Mouse (Mus musculus): Measurements from ENCODE around the gene 4930578C19Rik.
A peak's percentile ranks its signal among the peaks of the same experiment; 100 is the strongest.
"Not testable (repeated sequence)": the region's sequence is repeated elsewhere in the genome, so short reads cannot be mapped to it uniquely, and the experiment has no call there.

4930578C19Rik gene

GRCm38 (mm10) chrX:18461198-18461601, at the start of gene 4930578C19Rik:
TSS of gene 4930578C19Rik (minus strand) at chrX:18461397.
- no peak for DNase-seq (ENCODE audit: low read depth, low spot score)

DNA sequence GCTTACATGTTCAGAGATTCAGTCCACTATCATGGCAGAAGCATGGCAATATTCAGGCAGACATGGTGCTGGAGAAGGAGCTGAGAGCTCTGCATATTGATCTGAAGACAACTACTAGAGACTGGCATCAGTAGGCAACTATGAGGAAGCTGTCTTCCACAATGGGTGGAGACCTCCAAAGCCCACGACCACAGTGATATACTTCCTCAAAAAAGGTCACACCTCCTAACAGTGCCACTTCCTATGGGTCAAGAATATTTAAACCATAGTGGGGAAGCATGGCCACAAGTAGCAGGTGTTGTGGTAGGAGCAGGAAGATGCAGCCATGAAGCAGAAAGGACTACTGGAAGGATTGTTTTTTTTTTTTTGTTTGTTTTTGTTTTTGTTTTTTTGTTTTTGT, 6.5 kb upstream of the 4930578C19Rik start:
- no peak for DNase-seq (ENCODE audit: low read depth, low spot score)

- no peak for DNase-seq (ENCODE audit: low read depth, low spot score)
Observed at GRCm38 (mm10) chrX:18462879-18463278, 1.7 kb upstream of the 4930578C19Rik start.

GRCm38 (mm10) chrX:18451559-18451958, 9.6 kb downstream of the 4930578C19Rik start:
- peak; percentile 73 for DNase-seq (ENCODE audit: low read depth, low spot score)

DNA sequence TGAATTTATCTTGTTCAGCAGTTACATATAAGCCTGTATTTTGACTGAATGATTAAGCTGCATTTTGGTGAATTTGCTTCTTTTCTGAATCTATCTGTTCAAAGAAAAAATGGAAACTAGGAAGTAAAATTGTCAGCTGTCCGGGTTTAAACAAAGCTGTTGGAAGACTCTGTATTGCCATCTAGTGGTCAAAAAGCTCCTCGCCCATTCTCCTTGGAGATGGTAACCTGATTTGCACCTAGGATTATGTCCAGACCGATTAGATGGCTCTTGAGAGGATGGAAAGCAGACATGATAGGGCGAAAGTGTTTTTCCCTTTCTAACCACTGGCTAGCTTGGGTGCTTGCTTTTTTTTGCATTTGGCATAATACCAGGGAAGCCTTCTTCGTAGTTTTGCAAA, 19.1 kb downstream of the 4930578C19Rik start:
- peak; percentile 91 for DNase-seq (ENCODE audit: low read depth, low spot score)

DNA sequence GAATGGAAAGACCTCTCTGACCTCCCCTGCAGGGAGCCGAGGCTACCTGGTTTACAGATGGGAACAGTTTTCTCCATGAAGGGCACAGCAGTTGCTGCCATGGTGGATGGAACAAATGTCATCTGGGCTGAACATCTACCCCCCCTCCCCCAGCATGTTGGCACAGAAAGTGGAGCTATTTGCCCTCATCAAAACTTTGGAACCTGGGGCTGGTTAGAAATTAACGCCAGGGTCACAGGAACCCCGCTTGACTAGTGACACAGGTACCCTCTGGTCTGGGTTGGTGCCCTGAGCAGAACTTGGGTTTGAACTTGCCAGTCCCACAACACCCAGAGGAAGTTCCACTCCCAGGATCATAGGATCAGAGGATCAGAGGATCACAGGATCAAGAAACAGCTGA, 35.7 kb downstream of the 4930578C19Rik start:
- no peak for DNase-seq (ENCODE audit: low read depth, low spot score)

DNA sequence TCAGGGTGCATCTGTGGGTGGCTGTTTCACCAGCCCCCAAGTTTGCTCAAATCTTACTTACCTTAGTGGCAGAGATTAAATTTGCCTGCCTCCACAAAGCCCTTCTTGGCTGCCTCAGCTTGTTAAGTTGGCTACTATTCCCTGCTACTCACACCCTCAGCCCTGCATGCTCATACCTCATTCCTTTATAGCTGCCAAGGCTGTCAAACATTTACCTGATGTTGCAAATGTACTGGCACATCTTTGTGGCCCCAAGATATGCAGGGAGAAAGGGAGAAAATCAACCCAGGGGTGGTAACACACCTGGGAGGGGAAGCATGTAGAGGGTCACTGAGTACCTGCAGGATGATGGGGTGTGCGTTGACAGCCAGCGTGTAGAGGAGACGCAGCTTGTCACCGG, 38.0 kb downstream of the 4930578C19Rik start:
- peak; percentile 45 for DNase-seq (ENCODE audit: low read depth, low spot score)

DNA sequence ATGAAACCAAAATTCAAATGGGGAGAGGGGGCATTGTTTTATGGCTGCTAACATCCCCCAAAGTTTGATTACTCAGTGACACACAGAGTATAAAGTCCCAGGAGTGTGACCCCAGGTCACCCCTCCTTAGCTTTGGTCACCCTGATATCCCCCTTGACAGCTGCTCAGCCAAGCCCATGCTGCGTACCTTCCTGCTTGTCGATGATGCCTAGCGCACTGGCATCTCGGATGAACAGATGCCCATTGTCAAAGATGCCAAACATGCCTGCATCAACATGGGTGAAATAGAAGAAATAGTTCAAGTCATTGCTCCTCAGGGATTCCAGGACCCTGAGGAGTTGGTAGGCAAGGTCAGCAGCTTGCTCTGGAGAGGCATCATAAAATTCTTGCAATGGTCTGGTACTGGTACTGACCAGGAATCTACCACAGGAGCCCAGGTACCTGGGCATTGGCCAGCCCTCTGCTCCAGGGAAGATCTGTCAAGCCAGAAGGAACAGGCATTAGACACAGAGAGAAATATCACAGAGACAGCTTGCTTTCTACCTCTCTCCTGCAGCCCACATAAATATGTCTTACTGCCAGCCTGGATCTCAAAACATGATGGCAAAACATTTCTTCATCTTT, 40.9 kb downstream of the 4930578C19Rik start:
- peak; percentile 84 for DNase-seq (ENCODE audit: low read depth, low spot score)

GRCm38 (mm10) chrX:18418977-18419376, 42.2 kb downstream of the 4930578C19Rik start:
- peak; percentile 55 for DNase-seq (ENCODE audit: low read depth, low spot score)

- no peak for DNase-seq (ENCODE audit: low read depth, low spot score)
Observed at GRCm38 (mm10) chrX:18414560-18414959, 46.6 kb downstream of the 4930578C19Rik start.

GRCm38 (mm10) chrX:18411071-18411840, 49.9 kb downstream of the 4930578C19Rik start:
- peak; percentile 83 for DNase-seq (ENCODE audit: low read depth, low spot score)

GRCm38 (mm10) chrX:18409598-18409997, 51.6 kb downstream of the 4930578C19Rik start:
- DNase-seq (ENCODE audit: low read depth, low spot score), result peak; percentile 84

DNA sequence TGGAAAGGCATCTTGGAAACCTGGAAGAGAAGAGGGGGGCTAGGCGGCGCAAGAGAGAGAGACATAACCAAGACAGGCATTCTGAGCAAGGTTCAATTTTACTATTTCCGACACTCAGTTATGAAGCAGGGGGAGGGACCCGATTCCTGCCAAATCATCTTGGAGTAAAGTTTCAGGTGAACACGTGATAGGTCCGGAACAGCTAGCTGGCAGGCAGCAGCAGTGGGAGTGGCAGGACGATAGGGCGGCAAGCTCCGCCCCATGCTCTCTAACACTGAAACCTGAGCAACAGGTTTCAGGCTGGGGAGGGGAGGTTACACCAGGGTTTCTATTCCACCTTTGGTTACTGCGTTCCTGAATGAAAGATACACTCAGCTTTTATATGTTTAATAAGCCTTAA, 58.9 kb downstream of the 4930578C19Rik start:
- DNase-seq (ENCODE audit: low read depth, low spot score), result no peak

GRCm38 (mm10) chrX:18396700-18397099, 64.5 kb downstream of the 4930578C19Rik start:
- no peak for DNase-seq (ENCODE audit: low read depth, low spot score)

GRCm38 (mm10) chrX:18384181-18384580, 77.0 kb downstream of the 4930578C19Rik start:
- not testable (repeated sequence) for DNase-seq (ENCODE audit: low read depth, low spot score)
